Mouse (Mus musculus) midbrain, embryonic 11.5 days (tissue): ENCODE measurements around the gene Lrrfip1. TPM values are rescaled to one million over a fixed set of nuclear protein-coding genes. Genes with fewer than 3 reads are reported as not detected.

Experiments
- ATAC-seq: fragments of 200-750 bp; cut with Nextera tagmentation; 2 replicates; pipeline ENCODE4 v1.8.0; 2017; ENCODE audit warnings: moderate TSS enrichment, moderate library complexity; ENCODE audit not compliant: low FRiP score
- DNase-seq: peaks from one replicate; pipeline ENCODE4 v3.0.0; 2015; ENCODE audit warnings: low spot score; ENCODE audit errors: missing footprints
- H3K27ac ChIP-seq: fragments of 300-500 bp; sonication (generic); 2 replicates; pipeline ENCODE4 v1.5.1; 2014; ENCODE audit warnings: low read depth, low read length
- H3K27me3 ChIP-seq: fragments of 300-500 bp; sonication (generic); 2 replicates; pipeline ENCODE4 v1.6.1; 2014; ENCODE audit warnings: mild to moderate bottlenecking, low read length, moderate library complexity, mixed read lengths; ENCODE audit not compliant: control insufficient read depth, insufficient read depth
- H3K36me3 ChIP-seq: fragments of 300-500 bp; sonication (generic); 2 replicates; pipeline ENCODE4 v1.6.1; 2014; ENCODE audit warnings: mild to moderate bottlenecking, low read length, moderate library complexity, mixed read lengths; ENCODE audit not compliant: control insufficient read depth, insufficient read depth
- H3K4me1 ChIP-seq: fragments of 300-500 bp; sonication (generic); 2 replicates; pipeline ENCODE4 v1.6.1; 2014; ENCODE audit warnings: low read length; ENCODE audit not compliant: control insufficient read depth, insufficient read depth
- H3K4me2 ChIP-seq: fragments of 300-500 bp; sonication (generic); 2 replicates; pipeline ENCODE4 v1.6.1; 2014; ENCODE audit warnings: mild to moderate bottlenecking, moderate library complexity
- H3K4me3 ChIP-seq: fragments of 300-500 bp; sonication (generic); 2 replicates; pipeline ENCODE4 v1.5.1; 2014; ENCODE audit warnings: low read depth, low read length
- H3K9ac ChIP-seq: fragments of 300-500 bp; sonication (generic); 2 replicates; pipeline ENCODE4 v1.6.1; 2014; ENCODE audit warnings: low read length
- H3K9me3 ChIP-seq: fragments of 300-500 bp; sonication (generic); 2 replicates; pipeline ENCODE4 v1.6.1; 2016; ENCODE audit warnings: low read length; ENCODE audit not compliant: control insufficient read depth
- WGBS: fragments of 180-500 bp; shearing (Covaris S2); extraction: QIAGEN DNeasy Blood & Tissue Kit; methylation state at CpG from one replicate; pipeline ENCODE4 v1.1.7; 2014; 5-methylcytosine and 5-hydroxymethylcytosine counted together
- polyA plus RNA-seq: library from polyadenylated mRNA; unstranded; fragments of >200 nt; fragmentation: Nextera tagmentation; extraction: Ambion mirVana; gene quantifications from 2 replicates; pipeline ENCODE4 v1.2.1, GENCODE M21; 2014

Lrrfip1 gene
- polyA plus RNA-seq, 1 experiment from 2014 or later: 21.1 TPM

DNA sequence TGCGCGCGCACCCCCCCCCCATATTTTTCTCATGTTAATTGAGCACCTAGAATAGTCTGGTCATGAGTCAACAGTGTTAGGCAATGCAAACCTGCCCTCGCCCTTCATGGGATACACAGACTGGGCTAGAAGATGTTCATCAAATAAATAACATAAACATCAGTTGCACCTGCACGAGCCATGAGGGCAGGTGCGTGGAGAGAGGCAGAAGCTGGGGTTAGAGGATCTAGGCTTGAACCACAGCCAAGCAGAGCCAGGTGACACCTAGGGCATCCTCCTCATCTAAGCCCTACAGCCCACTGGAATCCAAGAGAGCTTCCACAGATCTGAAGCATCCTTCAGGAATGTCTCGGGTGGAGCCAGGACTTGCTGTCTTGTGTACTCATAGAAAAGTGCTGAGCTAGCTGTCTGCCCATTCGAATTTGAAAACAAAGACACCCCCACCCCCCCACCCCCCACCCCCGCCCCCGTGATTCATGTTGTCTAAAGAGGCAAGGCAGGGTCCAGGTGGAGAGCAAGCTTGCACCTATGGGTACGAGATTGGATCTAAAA is 98.8 kb downstream of the Lrrfip1 start:
- H3K9me3 ChIP-seq: no peaks in the 10 kb centered on the region
- ATAC-seq: no peak
- H3K27me3 ChIP-seq: no peaks in the 10 kb centered on the region
- 88% methylated on average over 11 of the region's 11 CpGs for WGBS
- no peak overlapping the region for H3K27ac ChIP-seq
- no peaks in the 10 kb centered on the region for H3K36me3 ChIP-seq
- 0 out of 2 replicates have a peak, but pooled peaks cover 2% of the 10 kb centered on the region for H3K4me1 ChIP-seq
- DNase-seq: no peak
- H3K4me2 ChIP-seq: no peak overlapping the region
- no peak overlapping the region for H3K4me3 ChIP-seq
- no peak overlapping the region for H3K9ac ChIP-seq

DNA sequence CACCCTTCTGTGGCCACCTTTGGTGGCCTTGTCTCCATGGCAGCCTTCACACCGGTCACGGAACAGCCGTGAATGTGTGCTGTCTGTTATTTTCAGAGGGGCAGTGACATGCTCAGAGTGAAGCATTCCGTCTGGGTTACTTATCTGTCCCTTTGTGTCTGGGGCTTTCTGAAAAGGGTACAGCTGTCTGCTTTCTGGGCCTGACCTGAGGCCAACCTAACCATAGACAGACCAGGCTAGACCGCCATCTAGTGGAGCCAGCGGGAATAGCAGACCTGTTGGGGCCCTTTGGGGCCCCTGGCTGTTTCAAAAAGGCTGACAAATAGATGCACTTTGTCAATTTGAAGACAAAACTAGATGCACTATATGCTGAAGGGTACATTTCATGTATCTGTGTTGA is 100.3 kb downstream of the Lrrfip1 start:
- H3K4me1 ChIP-seq: 0 out of 2 replicates have a peak, but pooled peaks cover 2% of the 10 kb centered on the region
- no peak overlapping the region for H3K9ac ChIP-seq
- H3K27me3 ChIP-seq: no peaks in the 10 kb centered on the region
- DNase-seq (peak; percentile 98), ATAC-seq (peak; percentile 80)
- no peak overlapping the region for H3K4me3 ChIP-seq
- no peak overlapping the region for H3K4me2 ChIP-seq
- no peaks in the 10 kb centered on the region for H3K36me3 ChIP-seq
- 17% methylated on average over 6 of the region's 6 CpGs for whole genome bisulfite sequencing
- no peaks in the 10 kb centered on the region for H3K9me3 ChIP-seq
- no peak overlapping the region; the same call in 1 of the 2 replicates for H3K27ac ChIP-seq

DNA sequence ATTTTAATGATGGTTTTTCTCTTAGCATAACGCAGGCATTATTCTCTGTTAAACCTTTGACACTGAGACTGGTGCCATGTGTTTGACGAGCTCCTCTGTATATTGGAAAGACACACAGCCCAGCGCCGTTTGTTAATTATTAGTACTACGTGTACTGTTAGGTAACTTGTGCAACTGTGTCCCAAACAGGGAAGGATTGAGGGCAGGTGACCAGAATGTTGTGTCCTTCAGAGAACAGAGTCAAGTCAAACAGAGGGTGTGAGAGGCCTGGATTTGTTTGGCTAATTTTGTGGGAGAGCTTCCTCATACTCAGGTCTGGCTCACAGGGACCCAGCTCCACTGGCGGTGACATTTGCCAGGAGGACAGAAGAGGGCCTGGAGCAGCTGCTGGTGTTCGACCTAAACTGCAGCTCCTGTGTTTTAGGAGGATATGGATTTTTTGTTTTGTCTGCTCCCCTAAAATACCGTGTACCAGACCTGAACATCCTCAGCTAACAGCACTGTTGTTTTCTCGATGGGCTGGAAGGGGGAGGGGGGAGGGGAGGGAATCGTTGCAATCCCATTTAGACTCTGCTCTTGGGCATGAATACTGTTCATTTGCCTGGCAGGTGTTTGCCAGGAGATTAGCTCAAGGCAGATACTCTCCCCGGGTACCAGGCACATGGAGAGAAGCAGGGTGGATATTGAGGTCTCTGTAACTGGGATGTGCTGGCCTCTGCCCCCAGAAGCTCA is 103.3 kb downstream of the Lrrfip1 start:
- Histone ChIP-seq H3K4me3 (no peak overlapping the region), H3K36me3 (no peaks in the 10 kb centered on the region), H3K27ac (no peak overlapping the region), H3K9ac (no peak overlapping the region), H3K4me2 (no peak overlapping the region), H3K9me3 (no peaks in the 10 kb centered on the region), H3K27me3 (no peaks in the 10 kb centered on the region), H3K4me1 (0 out of 2 replicates have a peak, but pooled peaks cover 2% of the 10 kb centered on the region)
- ATAC-seq: no peak
- DNase-seq: no peak
- 72% methylated on average over 11 of the region's 11 CpGs for WGBS

GRCm38 (mm10) chr1:91103366-91103983 is 104.9 kb downstream of the Lrrfip1 start:
- no peak overlapping the region for H3K4me3 ChIP-seq
- H3K27ac ChIP-seq: no peak overlapping the region
- H3K9ac ChIP-seq: no peak overlapping the region
- H3K27me3 ChIP-seq: no peaks in the 10 kb centered on the region
- no peaks in the 10 kb centered on the region; the same call in 1 of the 2 replicates for H3K36me3 ChIP-seq
- H3K4me1 ChIP-seq: 0 out of 2 replicates have a peak, but pooled peaks cover 2% of the 10 kb centered on the region
- no peak for ATAC-seq
- H3K4me2 ChIP-seq: no peak overlapping the region
- WGBS: 93% methylated on average over 15 of the region's 15 CpGs
- no peak for DNase-seq
- H3K9me3 ChIP-seq: no peaks in the 10 kb centered on the region

GRCm38 (mm10) chr1:91107548-91107947 is 109.0 kb downstream of the Lrrfip1 start:
- Histone ChIP-seq H3K36me3 (no peaks in the 10 kb centered on the region; the same call in 1 of the 2 replicates), H3K27ac (no peak overlapping the region), H3K27me3 (no peaks in the 10 kb centered on the region), H3K4me1 (no peaks in the 10 kb centered on the region), H3K4me2 (no peak overlapping the region), H3K9ac (no peak overlapping the region), H3K4me3 (no peak overlapping the region), H3K9me3 (no peaks in the 10 kb centered on the region)
- DNase-seq (no peak), ATAC-seq (no peak)
- WGBS: 68% methylated on average over 5 of the region's 5 CpGs

GRCm38 (mm10) chr1:91109302-91109701 is 110.8 kb downstream of the Lrrfip1 start:
- no peak overlapping the region for H3K4me3 ChIP-seq
- no peaks in the 10 kb centered on the region for H3K9me3 ChIP-seq
- H3K4me2 ChIP-seq: no peak overlapping the region
- WGBS: 80% methylated on average over 4 of the region's 4 CpGs
- no peaks in the 10 kb centered on the region for H3K4me1 ChIP-seq
- no peak overlapping the region for H3K27ac ChIP-seq
- DNase-seq: no peak
- no peaks in the 10 kb centered on the region; the same call in 1 of the 2 replicates for H3K36me3 ChIP-seq
- no peak overlapping the region for H3K9ac ChIP-seq
- no peaks in the 10 kb centered on the region for H3K27me3 ChIP-seq
- ATAC-seq: no peak

DNA sequence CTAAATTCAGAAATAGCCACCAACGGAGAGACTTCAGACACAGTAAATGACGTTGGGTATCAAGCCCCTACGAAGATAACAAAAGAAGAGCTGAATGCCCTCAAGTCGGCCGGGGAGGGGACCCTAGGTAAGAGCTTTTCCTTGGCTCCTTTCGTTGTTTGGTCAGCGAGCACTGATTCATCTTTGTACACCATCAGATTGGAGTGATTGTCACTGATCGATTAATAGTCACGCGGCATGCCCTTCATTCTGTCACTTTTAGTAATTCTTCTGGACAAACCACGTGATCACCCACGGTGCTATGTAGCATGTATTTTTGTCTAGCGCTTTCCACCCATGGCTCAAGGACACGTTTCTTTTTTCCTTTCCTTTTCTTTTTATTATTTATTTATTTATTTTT is 113.6 kb downstream of the Lrrfip1 start:
- Histone ChIP-seq H3K9me3 (no peaks in the 10 kb centered on the region), H3K36me3 (no peaks in the 10 kb centered on the region; the same call in 1 of the 2 replicates), H3K9ac (no peak overlapping the region), H3K4me1 (no peaks in the 10 kb centered on the region), H3K4me2 (no peak overlapping the region), H3K4me3 (no peak overlapping the region), H3K27me3 (no peaks in the 10 kb centered on the region), H3K27ac (no peak overlapping the region)
- ATAC-seq (no peak), DNase-seq (no peak)
- 94% methylated on average over 14 of the region's 14 CpGs for WGBS

GRCm38 (mm10) chr1:91112606-91113005 is 114.1 kb downstream of the Lrrfip1 start:
- H3K4me2 ChIP-seq: no peak overlapping the region
- 93% methylated on average over 4 of the region's 4 CpGs for WGBS

GRCm38 (mm10) chr1:91122121-91122520 is 123.6 kb downstream of the Lrrfip1 start:
- Histone ChIP-seq H3K4me3 (no peak overlapping the region), H3K4me2 (no peak overlapping the region), H3K9ac (no peak overlapping the region), H3K36me3 (no peaks in the 10 kb centered on the region), H3K9me3 (no peaks in the 10 kb centered on the region), H3K4me1 (no peaks in the 10 kb centered on the region), H3K27me3 (no peaks in the 10 kb centered on the region), H3K27ac (no peak overlapping the region)
- WGBS: 82% methylated on average over 11 of the region's 11 CpGs
- no peak for ATAC-seq
- DNase-seq: no peak

More at GRCm38 (mm10) chr1:91112606-91113005, 114.1 kb downstream of the Lrrfip1 start:
- no peak for DNase-seq
- no peak overlapping the region for H3K27ac ChIP-seq
- H3K9me3 ChIP-seq: no peaks in the 10 kb centered on the region
- H3K4me3 ChIP-seq: no peak overlapping the region
- no peaks in the 10 kb centered on the region for H3K36me3 ChIP-seq
- no peaks in the 10 kb centered on the region for H3K4me1 ChIP-seq
- no peak for ATAC-seq
- no peaks in the 10 kb centered on the region for H3K27me3 ChIP-seq
- no peak overlapping the region for H3K9ac ChIP-seq
